Mouse (Mus musculus) liver, postnatal 0 days (tissue): ENCODE measurements around the gene Daxx.

Experiments
- CTCF ChIP-seq: sonication (generic); IDR thresholded peaks from 2 replicates; pipeline ENCODE4 v1.5.1; 2016; ENCODE audit warnings: antibody characterized with exemption, low read depth
- EP300 ChIP-seq: IDR thresholded peaks from 2 replicates; pipeline ENCODE4 v1.6.1; 2016; ENCODE audit warnings: antibody characterized with exemption, low read depth, mild to moderate bottlenecking

GRCm38 (mm10) chr17:33892429-33892828, 16.8 kb upstream of the Daxx start:
- TF ChIP-seq CTCF (no peak), EP300 (no peak)
